Mouse (Mus musculus): ENCODE results near the gene Cldn6. TPM values are rescaled to one million over a fixed set of nuclear protein-coding genes. Genes with fewer than 3 reads are reported as not detected.

Cldn6 gene
- polyA plus RNA-seq, 1 experiment from 2014 or later, result 33.4 TPM

Other genes starting within 250 kb of the Cldn6 start
- not detected in 2 replicates for gene Vmn2r117, start 199.6 kb upstream of the Cldn6 start, polyA plus RNA-seq (2016; fragmentation: Nextera tagmentation; extraction: Ambion mirVana)
- gene Zfp213, start 115.0 kb upstream of the Cldn6 start, polyA plus RNA-seq (2016; fragmentation: Nextera tagmentation; extraction: Ambion mirVana), result 19.5 and 23.0 TPM in 2 replicates
- 12.0 and 15.4 TPM in 2 replicates for gene Zfp13, start 79.8 kb upstream of the Cldn6 start, polyA plus RNA-seq (2016; fragmentation: Nextera tagmentation; extraction: Ambion mirVana)
- 0.10 and 0.21 TPM in 2 replicates for gene Zscan10, start 78.4 kb upstream of the Cldn6 start, polyA plus RNA-seq (2016; fragmentation: Nextera tagmentation; extraction: Ambion mirVana)
- gene Mmp25, start 34.0 kb upstream of the Cldn6 start, polyA plus RNA-seq (2016; fragmentation: Nextera tagmentation; extraction: Ambion mirVana), result 0.39 and 0.43 TPM in 2 replicates
- gene Bicdl2, start 18.7 kb upstream of the Cldn6 start, polyA plus RNA-seq (2016; fragmentation: Nextera tagmentation; extraction: Ambion mirVana), result 0.28 and 0.40 TPM in 2 replicates
- gene Hcfc1r1, start 5.7 kb upstream of the Cldn6 start, polyA plus RNA-seq (2016; fragmentation: Nextera tagmentation; extraction: Ambion mirVana), result 152 and 305 TPM in 2 replicates
- 60.1 and 63.7 TPM in 2 replicates for gene Thoc6, start 5.4 kb upstream of the Cldn6 start, polyA plus RNA-seq (2016; fragmentation: Nextera tagmentation; extraction: Ambion mirVana)
- gene Tnfrsf12a, start 1.8 kb upstream of the Cldn6 start, polyA plus RNA-seq (2016; fragmentation: Nextera tagmentation; extraction: Ambion mirVana), result 35.4 and 72.4 TPM in 2 replicates
- gene Cldn9, start 4.8 kb downstream of the Cldn6 start, polyA plus RNA-seq (2016; fragmentation: Nextera tagmentation; extraction: Ambion mirVana), result 0.76 and 2.4 TPM in 2 replicates
- not detected in 2 replicates for gene 1520401A03Rik, start 43.5 kb downstream of the Cldn6 start, polyA plus RNA-seq (2016; fragmentation: Nextera tagmentation; extraction: Ambion mirVana)
- 46.5 and 53.2 TPM in 2 replicates for gene Pkmyt1, start 47.1 kb downstream of the Cldn6 start, polyA plus RNA-seq (2016; fragmentation: Nextera tagmentation; extraction: Ambion mirVana)
- 8.7 and 9.3 TPM in 2 replicates for gene Paqr4, start 61.6 kb downstream of the Cldn6 start, polyA plus RNA-seq (2016; fragmentation: Nextera tagmentation; extraction: Ambion mirVana)
- 0.43 and 1.9 TPM in 2 replicates for gene Kremen2, start 66.6 kb downstream of the Cldn6 start, polyA plus RNA-seq (2016; fragmentation: Nextera tagmentation; extraction: Ambion mirVana)
- 97.9 and 117 TPM in 2 replicates for gene Flywch1, start 92.4 kb downstream of the Cldn6 start, polyA plus RNA-seq (2016; fragmentation: Nextera tagmentation; extraction: Ambion mirVana)
- gene Flywch2, start 106.8 kb downstream of the Cldn6 start, polyA plus RNA-seq (2016; fragmentation: Nextera tagmentation; extraction: Ambion mirVana), result 9.0 and 20.3 TPM in 2 replicates
- gene Srrm2, start 111.3 kb downstream of the Cldn6 start, polyA plus RNA-seq (2016; fragmentation: Nextera tagmentation; extraction: Ambion mirVana), result 342 and 505 TPM in 2 replicates
- gene Elob, start 149.9 kb downstream of the Cldn6 start, polyA plus RNA-seq (2016; fragmentation: Nextera tagmentation; extraction: Ambion mirVana), result 907 and 984 TPM in 2 replicates
- gene Prss33, start 156.8 kb downstream of the Cldn6 start, polyA plus RNA-seq (2016; fragmentation: Nextera tagmentation; extraction: Ambion mirVana), result not detected in 2 replicates
- gene Prss32, start 164.6 kb downstream of the Cldn6 start, polyA plus RNA-seq (2016; fragmentation: Nextera tagmentation; extraction: Ambion mirVana), result not detected in 2 replicates
- gene Prss41, start 164.9 kb downstream of the Cldn6 start, polyA plus RNA-seq (2016; fragmentation: Nextera tagmentation; extraction: Ambion mirVana), result 0.41 and 1.5 TPM in 2 replicates
- gene Prss21, start 188.8 kb downstream of the Cldn6 start, polyA plus RNA-seq (2016; fragmentation: Nextera tagmentation; extraction: Ambion mirVana), result not detected in 2 replicates
- gene Dcpp1, start 201.6 kb downstream of the Cldn6 start, polyA plus RNA-seq (2016; fragmentation: Nextera tagmentation; extraction: Ambion mirVana), result not detected in 2 replicates
- gene Dcpp2, start 201.6 kb downstream of the Cldn6 start, polyA plus RNA-seq (2016; fragmentation: Nextera tagmentation; extraction: Ambion mirVana), result not detected in 2 replicates
- not detected in 2 replicates for gene Dcpp3, start 238.2 kb downstream of the Cldn6 start, polyA plus RNA-seq (2016; fragmentation: Nextera tagmentation; extraction: Ambion mirVana)

All from heart, embryonic 10.5 days (tissue).